Mouse (Mus musculus) ES-Bruce4 (cell line): ENCODE data around the gene Ttc8. TPM values are rescaled to one million over a fixed set of nuclear protein-coding genes. Genes with fewer than 3 reads are reported as not detected.

ENCODE experiments used
- H3K27ac ChIP-seq: 2 replicates; pipeline ENCODE4 v1.5.1; 2012; ENCODE audit warnings: low read length, inconsistent platforms; ENCODE audit not compliant: insufficient read depth
- H3K27me3 ChIP-seq: 2 replicates; pipeline ENCODE4 v1.6.1; 2012; ENCODE audit warnings: mild to moderate bottlenecking, low read length, inconsistent platforms; ENCODE audit not compliant: control insufficient read depth, poor library complexity, insufficient read depth, severe bottlenecking
- H3K36me3 ChIP-seq: 2 replicates; pipeline ENCODE4 v1.6.1; 2012; ENCODE audit warnings: inconsistent platforms, mild to moderate bottlenecking, low read length, moderate library complexity; ENCODE audit not compliant: control insufficient read depth, poor library complexity, insufficient read depth, severe bottlenecking
- H3K4me1 ChIP-seq: one replicate; pipeline ENCODE4 v1.8.1; 2011; ENCODE audit warnings: low read length; ENCODE audit not compliant: control insufficient read depth, insufficient read depth
- H3K4me3 ChIP-seq: 2 replicates; pipeline ENCODE4 v1.5.1; 2011; ENCODE audit warnings: low read depth, mild to moderate bottlenecking, low read length
- H3K9ac ChIP-seq: 2 replicates; pipeline ENCODE4 v1.6.1; 2012; ENCODE audit warnings: low read depth, mild to moderate bottlenecking, inconsistent platforms; ENCODE audit not compliant: poor library complexity, severe bottlenecking
- H3K9me3 ChIP-seq: replicated peaks from 2 replicates; pipeline ENCODE4 v1.6.1; 2012; ENCODE audit warnings: mild to moderate bottlenecking, low read length, inconsistent platforms; ENCODE audit not compliant: control insufficient read depth, poor library complexity, insufficient read depth, severe bottlenecking
- CTCF ChIP-seq: IDR thresholded peaks from one replicate; pipeline ENCODE4 v1.8.1; 2011; ENCODE audit warnings: low read depth, low read length
- EP300 ChIP-seq: IDR thresholded peaks from 2 replicates; pipeline ENCODE4 v1.6.1; 2011; ENCODE audit warnings: low read depth, low read length; ENCODE audit not compliant: insufficient read depth
- POLR2A ChIP-seq: IDR thresholded peaks from one replicate; pipeline ENCODE4 v1.8.1; 2011; ENCODE audit warnings: low read length; ENCODE audit not compliant: insufficient read depth
- polyA plus RNA-seq: library from polyadenylated mRNA; stranded (reverse); fragments of >200 nt; gene quantifications from 2 replicates; pipeline ENCODE4 v1.2.4, GENCODE M21; 2011; ENCODE audit warnings: low read depth; ENCODE audit not compliant: missing spikeins, insufficient read depth, insufficient read length

The Ttc8 gene
- 9.0 and 12.5 TPM in 2 replicates for polyA plus RNA-seq

- H3K27me3 ChIP-seq: no peaks in the 10 kb centered on the region; the same call in none of the 2 replicates
- no peaks in the 10 kb centered on the region for H3K4me1 ChIP-seq
- no peak within 1 kb of the TSS for H3K27ac ChIP-seq
- peak within 1 kb of the TSS; percentile 77 for H3K9ac ChIP-seq
- H3K36me3 ChIP-seq: no peaks in the 10 kb centered on the region
- no peak for TF ChIP-seq POLR2A
- TF ChIP-seq CTCF: no peak
- TF ChIP-seq EP300: no peak
- peak within 1 kb of the TSS; percentile 97 for H3K4me3 ChIP-seq
- H3K9me3 ChIP-seq: no peaks in the 10 kb centered on the region
Observed at GRCm38 (mm10) chr12:98920194-98920991, at the start of gene Ttc8. TSS of gene Ttc8 (plus strand) at chr12:98920574.

DNA sequence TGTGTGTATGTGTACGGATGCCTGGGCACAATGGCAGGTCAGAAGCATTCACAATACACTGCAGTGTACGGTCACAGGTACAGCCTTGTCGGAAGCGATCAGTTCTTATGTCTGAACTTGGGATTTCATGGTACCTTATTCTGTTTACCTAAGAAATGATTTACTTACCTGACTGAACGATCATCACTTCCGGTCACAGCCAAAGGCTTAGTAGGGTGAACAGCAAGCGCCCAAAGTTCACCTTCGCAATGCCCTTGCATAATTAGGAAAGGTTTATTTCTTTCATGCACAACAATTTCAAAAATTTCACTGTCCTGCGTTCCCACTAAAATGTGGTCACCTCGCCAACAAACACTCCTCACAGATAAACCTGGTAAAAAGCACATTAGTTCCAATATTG, 47.5 kb upstream of the Ttc8 start:
- Histone ChIP-seq H3K4me3 (no peak overlapping the region), H3K9ac (no peak overlapping the region), H3K36me3 (no peaks in the 10 kb centered on the region; the same call in 1 of the 2 replicates), H3K4me1 (no peaks in the 10 kb centered on the region), H3K27ac (no peak overlapping the region), H3K27me3 (no peaks in the 10 kb centered on the region), H3K9me3 (no peaks in the 10 kb centered on the region)
- no peak for TF ChIP-seq CTCF

GRCm38 (mm10) chr12:98875216-98875615, 45.2 kb upstream of the Ttc8 start:
- Histone ChIP-seq H3K4me1 (no peaks in the 10 kb centered on the region), H3K27me3 (no peaks in the 10 kb centered on the region), H3K36me3 (no peaks in the 10 kb centered on the region), H3K27ac (no peak overlapping the region), H3K4me3 (no peak overlapping the region), H3K9me3 (no peaks in the 10 kb centered on the region), H3K9ac (no peak overlapping the region)
- TF ChIP-seq POLR2A: no peak
- TF ChIP-seq CTCF: no peak
- no peak for TF ChIP-seq EP300

DNA sequence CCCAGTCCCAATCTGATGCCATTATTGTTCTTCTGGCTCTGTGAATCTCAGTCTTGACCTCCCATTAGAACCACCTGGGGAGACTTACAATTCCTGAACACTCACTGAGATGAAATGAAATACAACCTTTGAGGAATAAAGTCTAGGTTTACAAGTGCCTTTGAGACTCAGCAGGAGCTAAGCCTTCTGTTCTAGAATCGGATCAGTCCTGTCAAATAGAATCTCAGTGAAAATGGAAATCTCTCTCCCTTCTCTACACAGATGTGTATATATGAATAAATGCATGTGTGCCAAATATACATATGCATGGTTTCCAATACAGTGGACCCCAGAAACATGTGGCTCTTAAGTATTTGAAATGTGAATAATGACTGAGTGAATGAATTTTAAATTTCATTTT, 41.7 kb upstream of the Ttc8 start:
- Histone ChIP-seq H3K9ac (no peak overlapping the region), H3K27ac (no peak overlapping the region), H3K9me3 (no peaks in the 10 kb centered on the region), H3K4me3 (no peak overlapping the region), H3K36me3 (no peaks in the 10 kb centered on the region), H3K4me1 (no peaks in the 10 kb centered on the region), H3K27me3 (no peaks in the 10 kb centered on the region)
- TF ChIP-seq POLR2A (no peak), EP300 (no peak), CTCF (no peak)

GRCm38 (mm10) chr12:98881796-98882195, 38.6 kb upstream of the Ttc8 start:
- Histone ChIP-seq H3K4me3 (no peak overlapping the region), H3K4me1 (no peaks in the 10 kb centered on the region), H3K9me3 (no peaks in the 10 kb centered on the region), H3K27ac (no peak overlapping the region), H3K36me3 (no peaks in the 10 kb centered on the region), H3K27me3 (no peaks in the 10 kb centered on the region), H3K9ac (no peak overlapping the region)
- no peak for TF ChIP-seq EP300
- no peak for TF ChIP-seq CTCF
- TF ChIP-seq POLR2A: no peak

DNA sequence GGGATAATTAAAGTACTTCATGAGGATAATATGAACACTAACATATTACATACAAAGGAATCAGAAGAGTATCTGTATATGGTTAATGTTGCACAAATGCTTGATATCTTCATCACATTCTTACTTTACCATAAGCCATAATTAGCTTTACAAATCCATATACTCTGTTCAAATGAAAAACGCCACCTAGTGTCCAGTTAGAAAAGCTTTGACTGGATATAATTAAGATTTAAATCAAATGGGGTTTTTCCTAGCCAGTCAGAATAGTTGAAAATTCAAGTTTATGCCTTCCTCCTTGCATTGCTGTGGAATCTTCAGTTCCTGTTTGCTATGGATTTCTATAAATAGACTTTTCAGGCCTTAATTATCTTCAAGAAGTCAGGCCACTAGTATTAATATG, 35.9 kb upstream of the Ttc8 start:
- Histone ChIP-seq H3K27me3 (no peaks in the 10 kb centered on the region), H3K27ac (no peak overlapping the region), H3K36me3 (no peaks in the 10 kb centered on the region), H3K4me3 (no peak overlapping the region), H3K9ac (no peak overlapping the region), H3K4me1 (no peaks in the 10 kb centered on the region), H3K9me3 (no peaks in the 10 kb centered on the region)
- TF ChIP-seq EP300: no peak
- TF ChIP-seq POLR2A: no peak
- TF ChIP-seq CTCF: no peak
